Mouse (Mus musculus): Measurements from ENCODE around the gene Kcnd3. TPM values are rescaled to one million over a fixed set of nuclear protein-coding genes. Genes with fewer than 3 reads are reported as not detected.

Gene Kcnd3
- polyA plus RNA-seq, 1 experiment from 2014 or later, result 8.2 TPM

DNA sequence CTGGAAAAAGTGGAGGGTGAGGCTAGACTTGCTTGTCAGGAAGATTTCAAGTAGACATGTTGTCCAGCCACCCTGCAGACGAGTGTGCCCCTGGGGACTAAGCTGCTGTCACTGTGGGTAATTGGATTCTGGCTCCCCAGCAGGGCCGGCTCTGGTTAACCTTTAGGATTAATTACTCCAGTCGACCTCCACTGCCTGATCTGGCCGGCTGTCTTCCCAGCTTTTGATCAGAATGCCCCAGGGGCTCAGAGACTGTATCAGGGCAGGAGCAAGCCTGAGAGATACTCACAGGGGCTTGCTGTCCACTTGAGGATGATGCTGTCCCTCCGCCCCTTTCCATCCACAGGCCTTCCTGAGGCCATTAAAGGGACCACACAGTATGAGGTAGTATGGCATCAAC is 77.6 kb downstream of the Kcnd3 start:
- Histone ChIP-seq H3K9ac (replicated peaks) (no peak overlapping the region), H3K27me3 (replicated peaks) (no peaks in the 10 kb centered on the region), H3K4me1 (peaks cover 34% of the 10 kb centered on the region), H3K4me3 (replicated peaks) (no peak overlapping the region), H3K27ac (replicated peaks) (no peak overlapping the region), H3K4me2 (no peak overlapping the region), H3K9me3 (replicated peaks) (no peaks in the 10 kb centered on the region), H3K36me3 (no peaks in the 10 kb centered on the region)
- 0 out of 2 replicates have a peak, but pooled peaks have one; percentile 21 for ATAC-seq (ENCODE audit: low FRiP score)
- 16% methylated on average over 5 of the region's 5 CpGs for WGBS

DNA sequence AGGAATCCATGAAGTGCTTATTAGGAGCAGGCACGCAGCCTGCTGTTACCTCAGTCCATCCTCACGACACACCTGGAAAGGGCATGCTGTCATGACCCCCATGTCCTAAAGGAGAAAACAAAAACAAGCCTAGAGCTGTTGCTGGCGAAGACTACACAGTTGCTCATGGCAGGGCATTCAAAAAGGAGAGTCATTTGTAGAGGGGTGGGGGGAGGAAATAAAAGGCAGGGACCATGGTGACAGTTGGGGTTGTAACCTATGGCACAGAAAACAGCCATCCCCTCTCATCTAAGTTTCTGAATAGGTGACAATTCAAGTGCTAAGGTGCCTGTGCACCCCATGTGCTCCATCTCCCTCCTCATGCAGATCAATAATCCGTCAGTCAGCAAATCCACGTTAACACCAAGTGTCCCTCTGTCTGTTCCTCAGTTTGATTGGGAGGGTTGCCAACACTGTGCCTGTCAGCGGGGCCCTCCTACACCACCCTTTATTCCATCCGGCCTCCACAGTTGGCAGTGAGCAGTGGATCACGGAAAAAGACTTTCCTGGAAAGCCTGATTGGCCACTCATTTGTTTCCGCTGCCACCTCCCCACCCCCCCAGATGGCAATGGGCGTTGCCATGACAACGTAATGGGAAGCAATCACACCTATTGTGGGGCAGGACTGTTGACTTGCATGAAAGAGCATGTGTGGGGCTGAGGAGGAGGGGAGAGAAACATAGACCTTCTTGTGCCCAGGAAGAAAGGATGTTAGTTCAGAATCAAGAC is 78.4 kb downstream of the Kcnd3 start:
- H3K27ac ChIP-seq (replicated peaks), result peak overlapping the region; percentile 76
- 13% methylated on average over 11 of the region's 11 CpGs for WGBS
- peak overlapping the region; percentile 43 for H3K4me2 ChIP-seq
- ATAC-seq (ENCODE audit: low FRiP score), result peak; percentile 87
- H3K4me3 ChIP-seq (replicated peaks), result no peak overlapping the region
- no peaks in the 10 kb centered on the region for H3K9me3 ChIP-seq (replicated peaks)
- H3K9ac ChIP-seq (replicated peaks), result no peak overlapping the region
- H3K36me3 ChIP-seq, result no peaks in the 10 kb centered on the region
- peaks cover 34% of the 10 kb centered on the region for H3K4me1 ChIP-seq
- H3K27me3 ChIP-seq (replicated peaks), result no peaks in the 10 kb centered on the region

DNA sequence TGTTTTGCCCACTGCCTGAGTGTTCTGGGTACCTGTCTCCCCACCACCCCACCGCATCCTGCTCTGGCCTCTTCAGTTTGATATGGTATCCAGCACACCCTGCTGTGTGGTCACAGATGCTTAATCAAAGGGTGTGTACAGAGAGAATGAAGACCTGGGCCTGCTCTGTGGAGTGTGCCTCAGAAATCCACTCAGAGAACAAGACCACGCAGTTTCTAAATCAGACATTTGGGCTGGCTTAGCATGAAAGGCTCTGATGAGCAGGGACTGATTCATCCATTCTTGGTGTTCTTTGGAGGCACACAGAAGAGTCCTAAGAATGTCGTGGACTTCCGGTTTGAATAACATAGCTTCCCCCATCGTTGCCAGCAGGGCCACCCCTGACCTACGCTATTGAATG is 86.3 kb downstream of the Kcnd3 start:
- Histone ChIP-seq H3K9ac (replicated peaks) (no peak overlapping the region), H3K9me3 (replicated peaks) (no peaks in the 10 kb centered on the region)
- WGBS, result 34% methylated on average over 6 of the region's 6 CpGs

GRCm38 (mm10) chr3:105538819-105539607 is 86.9 kb downstream of the Kcnd3 start:
- peak overlapping the region; percentile 30 for H3K4me2 ChIP-seq
- H3K27me3 ChIP-seq (replicated peaks), result no peaks in the 10 kb centered on the region
- H3K4me1 ChIP-seq, result peaks cover 17% of the 10 kb centered on the region
- no peaks in the 10 kb centered on the region for H3K36me3 ChIP-seq
- H3K9me3 ChIP-seq (replicated peaks), result no peaks in the 10 kb centered on the region
- ATAC-seq (ENCODE audit: low FRiP score), result peak; percentile 80
- H3K4me3 ChIP-seq (replicated peaks), result no peak overlapping the region
- peak overlapping the region; percentile 60 for H3K27ac ChIP-seq (replicated peaks)
- WGBS, result 9% methylated on average over 13 of the region's 13 CpGs
- H3K9ac ChIP-seq (replicated peaks), result no peak overlapping the region

More for the DNA sequence above, 86.3 kb downstream of the Kcnd3 start:
- no peak overlapping the region for H3K4me3 ChIP-seq (replicated peaks)
- H3K27me3 ChIP-seq (replicated peaks), result no peaks in the 10 kb centered on the region
- peak overlapping the region; percentile 30; the same call in 1 of the 2 replicates for H3K4me2 ChIP-seq
- ATAC-seq (ENCODE audit: low FRiP score), result peak; percentile 18; the same call in 1 of the 2 replicates
- H3K36me3 ChIP-seq, result no peaks in the 10 kb centered on the region
- peaks cover 18% of the 10 kb centered on the region for H3K4me1 ChIP-seq
- 0 out of 2 replicates have a peak overlapping the region, but pooled peaks have one; percentile 60 for H3K27ac ChIP-seq (replicated peaks)

DNA sequence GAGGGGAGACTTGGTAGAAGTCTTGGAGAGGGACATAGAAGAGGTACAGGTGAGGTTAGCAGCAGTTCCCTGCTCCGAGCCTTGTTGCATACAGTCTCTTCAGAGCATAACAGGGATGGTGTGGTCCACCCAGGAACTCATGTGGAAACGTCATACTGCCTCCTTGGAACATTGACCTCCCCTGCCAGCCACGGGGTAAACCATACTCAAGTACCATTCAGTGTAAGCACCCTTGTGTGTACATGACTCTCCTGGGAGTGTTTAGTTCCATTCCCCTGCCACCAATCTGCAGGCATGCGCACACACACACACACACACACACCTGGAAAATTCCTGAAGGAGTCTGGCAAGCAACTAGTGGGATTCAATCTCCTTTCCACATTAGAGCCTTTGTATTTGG is 90.6 kb downstream of the Kcnd3 start:
- no peak for ATAC-seq (ENCODE audit: low FRiP score)
- Histone ChIP-seq H3K4me1 (peaks cover 23% of the 10 kb centered on the region), H3K4me2 (no peak overlapping the region), H3K9me3 (replicated peaks) (no peaks in the 10 kb centered on the region), H3K9ac (replicated peaks) (no peak overlapping the region), H3K27me3 (replicated peaks) (no peaks in the 10 kb centered on the region), H3K4me3 (replicated peaks) (no peak overlapping the region), H3K27ac (replicated peaks) (no peak overlapping the region), H3K36me3 (no peaks in the 10 kb centered on the region)
- 67% methylated on average over 4 of the region's 4 CpGs for WGBS

DNA sequence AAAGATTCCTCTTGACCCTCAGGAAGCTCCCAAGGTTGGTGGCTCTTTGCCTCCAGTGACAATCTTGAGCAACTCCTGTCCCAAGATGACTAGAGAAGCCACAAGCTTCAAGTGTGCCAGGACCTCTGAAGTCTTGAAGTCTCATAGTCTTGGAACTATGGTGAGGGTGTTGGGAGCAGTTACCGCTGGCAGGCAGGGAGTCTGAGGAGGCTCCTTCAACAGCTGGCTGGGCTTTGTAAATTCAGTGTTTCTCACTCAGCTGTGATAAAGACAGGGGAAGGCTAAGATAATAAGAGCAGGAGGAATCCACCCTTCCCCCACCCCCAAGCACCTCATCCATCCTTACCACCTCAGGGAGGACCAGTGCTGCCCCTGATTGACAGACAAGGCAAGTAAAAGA is 92.0 kb downstream of the Kcnd3 start:
- H3K4me1 ChIP-seq, result peaks cover 13% of the 10 kb centered on the region
- no peak overlapping the region for H3K4me3 ChIP-seq (replicated peaks)
- H3K9me3 ChIP-seq (replicated peaks), result no peaks in the 10 kb centered on the region
- no peak overlapping the region for H3K4me2 ChIP-seq
- 77% methylated on average over 1 of the region's 1 CpGs for WGBS
- no peak for ATAC-seq (ENCODE audit: low FRiP score)
- no peaks in the 10 kb centered on the region for H3K27me3 ChIP-seq (replicated peaks)
- H3K36me3 ChIP-seq, result no peaks in the 10 kb centered on the region
- no peak overlapping the region for H3K27ac ChIP-seq (replicated peaks)
- no peak overlapping the region for H3K9ac ChIP-seq (replicated peaks)

DNA sequence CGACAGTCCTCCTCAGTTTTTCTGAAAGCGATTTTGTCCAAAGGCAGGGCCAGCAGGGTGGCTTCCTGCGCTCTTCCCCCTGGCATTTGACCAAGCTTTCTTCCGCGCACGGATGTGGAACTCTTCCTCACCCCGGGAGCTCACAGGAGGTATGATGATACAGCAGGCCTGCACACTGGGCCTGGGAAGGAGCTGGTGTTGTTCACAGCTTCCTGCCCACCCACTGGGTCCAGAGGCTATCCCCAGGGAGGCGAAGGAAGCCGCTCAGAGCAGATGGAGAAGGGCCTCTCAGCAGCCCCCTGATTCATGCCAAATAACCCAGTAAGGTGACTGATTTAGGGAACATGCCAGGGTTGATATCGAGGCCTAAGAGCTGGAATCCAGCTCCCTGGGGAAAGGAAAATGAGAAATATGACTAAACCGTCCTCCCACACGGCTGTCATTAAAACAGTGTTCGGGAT is 94.5 kb downstream of the Kcnd3 start:
- Histone ChIP-seq H3K9me3 (replicated peaks) (no peaks in the 10 kb centered on the region), H3K4me3 (replicated peaks) (no peak overlapping the region), H3K36me3 (no peaks in the 10 kb centered on the region), H3K27ac (replicated peaks) (no peak overlapping the region), H3K9ac (replicated peaks) (no peak overlapping the region), H3K4me2 (no peak overlapping the region), H3K4me1 (peaks cover 6% of the 10 kb centered on the region), H3K27me3 (replicated peaks) (no peaks in the 10 kb centered on the region)
- no peak for ATAC-seq (ENCODE audit: low FRiP score)
- 37% methylated on average over 13 of the region's 13 CpGs for WGBS

DNA sequence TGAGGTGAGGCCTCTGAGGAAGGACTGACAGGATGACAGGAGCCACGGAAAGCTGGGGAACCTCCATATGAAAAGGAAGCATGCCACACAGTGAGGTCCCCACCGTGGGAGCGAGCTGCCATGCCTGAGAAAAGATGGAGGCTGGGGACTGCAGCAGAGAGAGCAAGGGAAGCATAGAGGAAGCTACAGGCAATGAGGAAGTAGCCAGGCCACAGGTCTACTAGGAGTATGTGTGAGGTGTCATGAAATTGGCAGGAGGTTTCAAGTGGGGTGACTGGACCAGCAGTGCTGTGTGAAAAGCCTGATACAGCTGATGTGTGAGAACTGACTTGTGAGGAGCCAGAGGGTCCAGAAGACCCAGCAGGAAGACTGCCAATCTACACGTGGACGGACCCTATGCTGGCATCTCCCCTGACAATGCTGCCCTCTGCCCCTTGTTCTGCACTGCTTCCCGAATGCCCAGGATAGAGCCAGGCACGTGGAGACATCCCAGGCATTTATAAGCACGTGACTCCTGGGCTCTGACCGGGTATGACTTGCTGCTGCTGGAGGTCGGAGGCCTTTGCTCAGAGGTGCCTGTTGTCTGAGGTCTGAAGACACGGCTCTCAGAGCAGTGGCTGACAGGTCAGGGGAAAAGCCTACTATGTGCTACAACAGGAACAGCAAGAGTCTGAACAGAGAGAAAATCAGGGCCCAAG is 96.1 kb downstream of the Kcnd3 start:
- Histone ChIP-seq H3K4me1 (peaks cover 6% of the 10 kb centered on the region), H3K4me2 (no peak overlapping the region), H3K9ac (replicated peaks) (no peak overlapping the region), H3K27me3 (replicated peaks) (no peaks in the 10 kb centered on the region), H3K9me3 (replicated peaks) (no peaks in the 10 kb centered on the region), H3K4me3 (replicated peaks) (no peak overlapping the region), H3K27ac (replicated peaks) (no peak overlapping the region), H3K36me3 (no peaks in the 10 kb centered on the region)
- ATAC-seq (ENCODE audit: low FRiP score), result no peak
- WGBS, result 82% methylated on average over 11 of the region's 11 CpGs

DNA sequence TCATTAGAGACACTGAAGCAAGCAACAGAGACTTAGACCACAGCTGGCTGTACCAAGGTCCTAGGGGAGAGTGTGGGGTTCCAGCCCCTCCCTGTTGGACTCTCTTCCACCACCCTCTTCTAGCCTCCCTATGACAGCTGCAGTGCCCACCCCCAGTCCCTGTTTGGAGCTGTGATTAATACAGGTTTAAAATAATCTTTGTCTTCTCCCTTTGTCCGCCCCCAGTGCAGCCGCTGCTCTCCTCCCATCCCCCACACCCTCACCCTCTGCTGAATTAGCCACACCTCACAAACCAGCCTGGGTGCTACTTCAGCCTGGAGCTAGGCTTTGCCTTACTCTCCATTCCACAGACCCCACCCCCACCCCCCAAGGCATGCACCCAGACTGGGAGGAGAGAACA is 107.3 kb downstream of the Kcnd3 start:
- Histone ChIP-seq H3K9ac (replicated peaks) (no peak overlapping the region), H3K4me3 (replicated peaks) (no peak overlapping the region), H3K27ac (replicated peaks) (no peak overlapping the region), H3K27me3 (replicated peaks) (no peaks in the 10 kb centered on the region), H3K4me2 (no peak overlapping the region), H3K4me1 (peaks cover 21% of the 10 kb centered on the region), H3K9me3 (replicated peaks) (no peaks in the 10 kb centered on the region), H3K36me3 (no peaks in the 10 kb centered on the region)
- no peak for ATAC-seq (ENCODE audit: low FRiP score)
- WGBS, result 24% methylated on average over 2 of the region's 2 CpGs

DNA sequence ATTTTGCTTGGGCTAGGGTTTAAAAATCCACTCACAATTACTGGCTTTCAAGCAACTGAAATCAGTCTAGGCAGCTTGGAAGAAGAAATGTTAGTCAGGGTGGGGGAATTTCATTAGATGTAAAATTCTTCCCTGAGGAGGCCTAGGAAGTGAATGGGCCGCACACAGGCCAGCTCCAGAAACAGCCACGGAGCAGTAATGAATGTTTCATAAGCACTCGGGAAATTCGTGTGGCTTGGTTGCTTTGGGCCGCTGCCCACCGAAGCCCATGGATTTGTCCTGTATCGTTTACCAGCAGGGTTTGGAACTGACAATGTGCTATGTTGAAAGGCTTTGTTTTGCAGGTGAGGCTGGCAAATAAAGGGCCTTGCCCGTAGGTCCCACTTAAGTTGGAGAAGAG is 114.8 kb downstream of the Kcnd3 start:
- Histone ChIP-seq H3K4me1 (peaks cover 53% of the 10 kb centered on the region), H3K4me3 (replicated peaks) (no peak overlapping the region), H3K27me3 (replicated peaks) (no peaks in the 10 kb centered on the region), H3K9ac (replicated peaks) (no peak overlapping the region), H3K36me3 (no peaks in the 10 kb centered on the region), H3K27ac (replicated peaks) (no peak overlapping the region; the same call in 1 of the 2 replicates), H3K4me2 (no peak overlapping the region), H3K9me3 (replicated peaks) (no peaks in the 10 kb centered on the region)
- no peak for ATAC-seq (ENCODE audit: low FRiP score)
- WGBS, result 38% methylated on average over 8 of the region's 8 CpGs

DNA sequence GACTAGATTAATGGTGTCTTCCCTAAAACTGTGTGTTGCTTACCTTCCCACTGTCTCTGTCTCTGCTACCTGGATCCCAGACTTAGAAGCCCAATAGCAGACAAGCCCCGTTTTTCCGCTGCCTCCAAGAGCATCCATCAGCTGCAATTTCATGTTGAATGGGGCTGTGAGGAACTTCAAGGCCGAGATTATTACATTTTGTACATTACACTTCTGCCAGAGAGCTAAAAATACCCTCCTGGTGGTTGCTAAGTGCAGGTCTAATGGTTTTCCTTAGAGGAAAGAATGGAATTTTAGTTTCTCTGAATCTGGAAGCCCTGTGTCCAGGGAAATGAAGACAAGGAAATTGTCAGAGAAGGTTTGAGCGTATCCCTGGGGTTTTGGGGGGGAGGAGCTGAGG is 115.3 kb downstream of the Kcnd3 start:
- H3K4me2 ChIP-seq, result no peak overlapping the region
- H3K27me3 ChIP-seq (replicated peaks), result no peaks in the 10 kb centered on the region
- no peak for ATAC-seq (ENCODE audit: low FRiP score)
- H3K36me3 ChIP-seq, result no peaks in the 10 kb centered on the region
- no peak overlapping the region for H3K9ac ChIP-seq (replicated peaks)
- H3K27ac ChIP-seq (replicated peaks), result no peak overlapping the region; the same call in 1 of the 2 replicates
- 67% methylated on average over 4 of the region's 4 CpGs for WGBS
- no peaks in the 10 kb centered on the region for H3K9me3 ChIP-seq (replicated peaks)
- no peak overlapping the region for H3K4me3 ChIP-seq (replicated peaks)
- H3K4me1 ChIP-seq, result peaks cover 53% of the 10 kb centered on the region

Measured in neural tube, embryonic 15.5 days (tissue).